Mouse (Mus musculus) neural tube, embryonic 13.5 days (tissue): ENCODE data around the gene Zfp423. TPM values are rescaled to one million over a fixed set of nuclear protein-coding genes. Genes with fewer than 3 reads are reported as not detected.
A peak's percentile ranks its signal among the peaks of the same experiment; 100 is the strongest.

Experiments used
- ATAC-seq: fragments of 200-750 bp; cut with Nextera tagmentation; 2 replicates; pipeline ENCODE4 v1.8.0; 2017; ENCODE audit warnings: low read depth, mild to moderate bottlenecking, moderate TSS enrichment, moderate library complexity
- H3K27ac ChIP-seq: fragments of 300-500 bp; sonication (generic); replicated peaks from 2 replicates; pipeline ENCODE4 v1.5.1; 2015; ENCODE audit warnings: moderate library complexity, mild to moderate bottlenecking, inconsistent platforms
- H3K27me3 ChIP-seq: fragments of 300-500 bp; sonication (generic); 2 replicates; pipeline ENCODE4 v1.6.1; 2015; ENCODE audit warnings: mild to moderate bottlenecking, inconsistent platforms
- H3K36me3 ChIP-seq: fragments of 300-500 bp; sonication (generic); 2 replicates; pipeline ENCODE4 v1.6.1; 2015; ENCODE audit warnings: mild to moderate bottlenecking, inconsistent platforms
- H3K4me1 ChIP-seq: fragments of 300-500 bp; sonication (generic); replicated peaks from 2 replicates; pipeline ENCODE4 v1.6.1; 2015; ENCODE audit warnings: inconsistent platforms
- H3K4me2 ChIP-seq: fragments of 300-500 bp; sonication (generic); 2 replicates; pipeline ENCODE4 v1.6.1; 2015; ENCODE audit warnings: inconsistent platforms, mild to moderate bottlenecking, moderate library complexity
- H3K4me3 ChIP-seq: fragments of 300-500 bp; sonication (generic); 2 replicates; pipeline ENCODE4 v1.5.1; 2015; ENCODE audit warnings: mild to moderate bottlenecking, inconsistent platforms
- H3K9ac ChIP-seq: fragments of 300-500 bp; sonication (generic); 2 replicates; pipeline ENCODE4 v1.6.1; 2015; ENCODE audit warnings: moderate library complexity, mild to moderate bottlenecking, inconsistent platforms
- H3K9me3 ChIP-seq: fragments of 300-500 bp; sonication (generic); 2 replicates; pipeline ENCODE4 v1.6.1; 2016; ENCODE audit warnings: inconsistent platforms
- WGBS: fragments of 180-500 bp; shearing (Covaris S2); methylation state at CpG from one replicate; pipeline ENCODE4 v1.1.7; 2015; 5-methylcytosine and 5-hydroxymethylcytosine counted together
- polyA plus RNA-seq: library from polyadenylated mRNA; unstranded; fragments of >200 nt; fragmentation: Nextera tagmentation; extraction: Ambion mirVana; gene quantifications from 2 replicates; pipeline ENCODE4 v1.2.1, GENCODE M21; 2015

Zfp423 gene
- polyA plus RNA-seq, 1 experiment from 2014 or later = 35.5 TPM

DNA sequence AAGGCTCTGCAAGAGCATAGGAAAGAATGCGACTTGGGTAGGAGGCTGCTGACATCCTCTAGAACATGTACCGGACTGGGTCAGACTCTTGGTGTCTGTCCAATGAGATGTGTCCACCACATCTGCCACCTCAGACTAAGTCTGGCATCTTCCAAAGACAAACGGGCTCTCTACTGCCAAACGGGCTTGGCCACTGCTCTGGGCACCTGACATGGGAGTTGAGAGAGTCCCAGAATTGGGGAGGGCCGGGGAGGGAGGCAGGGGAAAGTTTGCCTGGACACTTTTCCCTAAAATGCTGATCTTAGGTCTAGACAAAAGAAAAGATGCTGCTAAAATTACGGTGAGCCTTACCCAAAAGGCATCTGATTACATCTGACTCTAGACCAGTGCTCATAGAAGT is 36.5 kb downstream of the Zfp423 start:
- ATAC-seq = no peak
- Histone ChIP-seq H3K9ac (no peak overlapping the region), H3K27me3 (no peaks in the 10 kb centered on the region)

DNA sequence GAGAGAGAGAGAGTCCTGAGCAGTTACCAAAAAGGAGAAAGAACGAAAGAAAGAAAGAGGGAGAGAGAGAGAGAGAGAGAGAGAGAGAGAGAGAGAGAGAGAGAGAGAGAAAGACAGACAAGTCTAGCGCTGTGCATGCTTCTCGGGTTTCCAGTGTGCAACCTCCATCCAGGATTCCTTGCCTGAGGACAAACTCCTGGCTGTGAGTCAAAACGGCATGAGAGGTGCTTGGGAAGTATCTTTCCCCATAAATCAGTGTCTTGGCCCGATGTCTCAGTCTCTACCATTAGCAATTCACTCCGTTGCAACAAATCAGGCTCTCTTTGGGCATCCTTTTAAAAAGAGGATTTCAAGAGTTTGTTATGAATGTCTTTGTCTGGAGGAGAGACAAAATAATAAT is 36.9 kb downstream of the Zfp423 start:
- ATAC-seq = no peak
- no peak overlapping the region for H3K4me3 ChIP-seq
- peaks cover 62% of the 10 kb centered on the region for H3K4me1 ChIP-seq
- no peak overlapping the region for H3K4me2 ChIP-seq
- no peak overlapping the region; the same call in 1 of the 2 replicates for H3K27ac ChIP-seq
- no peaks in the 10 kb centered on the region for H3K27me3 ChIP-seq
- H3K9ac ChIP-seq = no peak overlapping the region
- no peaks in the 10 kb centered on the region for H3K36me3 ChIP-seq
- H3K9me3 ChIP-seq = no peaks in the 10 kb centered on the region
- WGBS = 34% methylated on average over 6 of the region's 6 CpGs

More for the DNA sequence above, 36.5 kb downstream of the Zfp423 start:
- Histone ChIP-seq H3K9me3 (no peaks in the 10 kb centered on the region), H3K4me3 (no peak overlapping the region), H3K4me2 (no peak overlapping the region), H3K27ac (no peak overlapping the region), H3K36me3 (no peaks in the 10 kb centered on the region), H3K4me1 (peaks cover 61% of the 10 kb centered on the region)
- WGBS = 77% methylated on average over 6 of the region's 6 CpGs

GRCm38 (mm10) chr8:87918004-87918403 is 41.4 kb downstream of the Zfp423 start:
- Histone ChIP-seq H3K9me3 (no peaks in the 10 kb centered on the region), H3K9ac (no peak overlapping the region), H3K4me2 (no peak overlapping the region), H3K4me1 (peaks cover 80% of the 10 kb centered on the region), H3K36me3 (no peaks in the 10 kb centered on the region), H3K27me3 (no peaks in the 10 kb centered on the region), H3K4me3 (no peak overlapping the region), H3K27ac (peak overlapping the region; percentile 30)
- 51% methylated on average over 5 of the region's 5 CpGs for WGBS
- ATAC-seq = peak; percentile 20

DNA sequence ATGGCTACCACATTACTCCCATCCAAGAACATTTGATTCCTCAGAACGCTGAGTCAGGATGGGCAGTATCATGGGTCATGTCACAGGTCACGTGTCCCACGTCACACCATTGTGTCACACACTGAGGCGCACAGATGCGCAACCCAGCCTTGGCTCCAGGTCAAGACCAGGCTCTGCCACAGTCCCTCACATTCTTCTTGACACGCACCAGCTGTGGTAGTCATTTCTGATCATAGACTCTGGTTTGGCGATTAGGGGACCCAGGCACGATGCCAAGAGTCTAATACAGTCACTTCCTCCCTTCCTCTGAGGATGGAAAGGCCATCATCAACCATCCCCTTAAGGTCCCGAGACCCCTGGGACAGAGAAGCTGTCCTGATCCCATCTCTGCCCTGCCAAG is 43.6 kb downstream of the Zfp423 start:
- H3K4me1 ChIP-seq = peaks cover 87% of the 10 kb centered on the region
- H3K27me3 ChIP-seq = no peaks in the 10 kb centered on the region
- no peaks in the 10 kb centered on the region for H3K9me3 ChIP-seq
- no peak overlapping the region for H3K4me3 ChIP-seq
- no peak for ATAC-seq
- H3K4me2 ChIP-seq = no peak overlapping the region
- 80% methylated on average over 9 of the region's 9 CpGs for WGBS
- no peak overlapping the region for H3K9ac ChIP-seq
- H3K36me3 ChIP-seq = no peaks in the 10 kb centered on the region
- H3K27ac ChIP-seq = no peak overlapping the region

DNA sequence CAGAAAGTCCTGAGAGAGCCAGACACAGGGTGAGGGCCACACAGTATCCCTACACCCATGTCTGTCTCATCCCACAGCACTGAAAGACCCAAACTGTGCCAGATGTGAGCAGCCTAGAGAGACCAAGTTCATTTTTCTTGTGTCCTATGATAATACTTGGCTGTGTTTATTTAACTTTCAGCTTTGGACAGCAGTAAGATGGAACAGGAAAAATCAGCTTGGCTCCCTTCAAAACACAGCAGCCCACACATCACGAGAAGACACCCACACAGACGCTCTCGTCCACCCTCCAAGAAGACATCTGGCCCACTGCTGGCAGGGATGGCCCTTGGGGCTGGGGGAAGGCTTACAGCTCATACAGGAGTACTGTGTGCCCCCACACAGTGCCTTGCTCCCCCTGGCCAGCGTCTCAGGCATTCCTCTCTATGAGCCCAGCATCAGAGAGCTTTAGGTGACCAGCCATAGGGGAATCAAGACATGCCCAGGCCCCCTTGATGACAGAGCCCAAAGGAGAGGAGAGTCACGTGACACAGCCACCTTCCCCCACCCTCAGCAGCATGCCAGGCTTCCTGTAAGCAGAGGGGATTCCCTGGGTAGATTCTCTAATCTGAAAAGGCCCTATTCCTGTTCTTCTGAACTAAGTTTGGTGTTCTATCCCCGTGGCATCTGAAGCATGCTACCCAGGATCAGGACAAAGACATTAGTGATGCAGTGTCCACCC is 45.0 kb downstream of the Zfp423 start:
- no peaks in the 10 kb centered on the region for H3K9me3 ChIP-seq
- peak overlapping the region; percentile 25; the same call in 1 of the 2 replicates for H3K27ac ChIP-seq
- H3K36me3 ChIP-seq = no peaks in the 10 kb centered on the region
- no peak overlapping the region for H3K4me3 ChIP-seq
- no peak overlapping the region for H3K4me2 ChIP-seq
- ATAC-seq = no peak
- H3K4me1 ChIP-seq = peaks cover 97% of the 10 kb centered on the region
- H3K27me3 ChIP-seq = no peaks in the 10 kb centered on the region
- no peak overlapping the region for H3K9ac ChIP-seq
- WGBS = 62% methylated on average over 6 of the region's 6 CpGs

DNA sequence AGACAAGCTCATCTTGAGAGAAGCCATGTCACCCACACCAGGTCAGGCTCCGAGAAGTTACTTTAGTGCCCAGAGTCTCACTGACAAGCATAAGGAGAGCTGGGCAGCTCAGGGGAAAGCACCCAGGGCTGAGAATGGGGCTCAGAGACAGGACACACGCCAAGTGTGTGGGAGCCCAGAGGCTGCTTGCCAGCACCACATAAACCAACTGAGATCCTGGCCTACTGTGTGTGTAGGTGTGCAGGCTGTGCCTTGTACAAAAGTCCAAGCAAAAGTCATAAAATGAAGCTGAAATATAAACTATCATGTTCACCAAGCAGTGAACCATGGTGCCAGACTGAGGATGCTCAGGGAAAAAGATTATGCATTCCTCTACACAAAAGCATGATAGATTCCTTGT is 50.5 kb downstream of the Zfp423 start:
- Histone ChIP-seq H3K9ac (no peak overlapping the region), H3K9me3 (no peaks in the 10 kb centered on the region), H3K4me3 (no peak overlapping the region), H3K4me2 (no peak overlapping the region), H3K27me3 (no peaks in the 10 kb centered on the region), H3K27ac (no peak overlapping the region), H3K4me1 (peaks cover 67% of the 10 kb centered on the region), H3K36me3 (no peaks in the 10 kb centered on the region)
- ATAC-seq = no peak
- WGBS = 85% methylated on average over 2 of the region's 2 CpGs

DNA sequence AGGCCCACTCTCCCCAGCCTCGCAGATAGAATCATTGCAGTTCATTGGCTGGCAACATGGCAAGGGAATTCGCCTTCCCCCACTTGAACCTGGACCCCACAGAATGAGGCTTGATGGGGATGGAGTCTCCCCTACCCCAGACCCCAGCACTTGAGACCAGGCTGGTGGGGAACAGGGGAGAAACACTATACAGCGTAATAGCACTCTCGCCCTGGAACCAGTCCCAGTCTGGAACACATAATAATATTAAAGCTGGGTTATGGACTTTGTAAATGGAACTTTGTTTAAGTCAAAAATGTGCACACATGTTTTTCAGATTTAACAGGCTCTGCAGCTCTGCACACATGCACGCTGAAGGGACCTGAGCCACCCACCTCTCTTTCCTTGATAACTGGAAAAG is 54.0 kb downstream of the Zfp423 start:
- Histone ChIP-seq H3K27me3 (no peaks in the 10 kb centered on the region), H3K9ac (no peak overlapping the region), H3K27ac (no peak overlapping the region), H3K4me2 (no peak overlapping the region), H3K36me3 (no peaks in the 10 kb centered on the region), H3K4me1 (peaks cover 39% of the 10 kb centered on the region), H3K4me3 (no peak overlapping the region), H3K9me3 (no peaks in the 10 kb centered on the region)
- 92% methylated on average over 5 of the region's 5 CpGs for whole genome bisulfite sequencing
- ATAC-seq = no peak

DNA sequence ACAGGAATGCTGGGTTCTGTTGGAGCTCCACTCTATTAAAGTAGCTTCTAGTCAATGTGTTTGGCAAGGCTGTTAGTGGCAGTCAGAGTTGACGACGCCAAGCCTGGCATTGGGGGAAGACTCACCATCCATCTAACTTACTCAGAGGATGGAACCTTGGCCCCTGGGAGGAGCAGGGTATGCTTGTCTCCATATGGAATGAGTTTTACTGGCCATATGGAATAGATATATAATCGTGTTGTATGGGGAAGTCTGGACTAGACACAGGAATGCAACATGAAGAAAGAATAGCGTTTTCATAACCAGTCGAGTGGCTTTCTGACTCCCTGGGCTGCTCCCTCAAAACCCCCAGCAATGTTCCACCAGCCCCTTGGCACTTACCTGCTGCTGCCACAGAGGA is 55.3 kb downstream of the Zfp423 start:
- Histone ChIP-seq H3K4me1 (peaks cover 30% of the 10 kb centered on the region), H3K9ac (no peak overlapping the region), H3K27ac (no peak overlapping the region), H3K27me3 (no peaks in the 10 kb centered on the region), H3K36me3 (no peaks in the 10 kb centered on the region), H3K4me3 (no peak overlapping the region), H3K4me2 (no peak overlapping the region), H3K9me3 (no peaks in the 10 kb centered on the region)
- 87% methylated on average over 5 of the region's 5 CpGs for WGBS
- no peak for ATAC-seq

GRCm38 (mm10) chr8:87895203-87896041 is 64.0 kb downstream of the Zfp423 start:
- no peaks in the 10 kb centered on the region for H3K36me3 ChIP-seq
- H3K4me2 ChIP-seq = no peak overlapping the region
- no peak overlapping the region for H3K9ac ChIP-seq
- 0 out of 2 replicates have a peak, but pooled peaks have one; percentile 21 for ATAC-seq
- WGBS = 54% methylated on average over 13 of the region's 13 CpGs
- no peaks in the 10 kb centered on the region for H3K27me3 ChIP-seq
- peaks cover 74% of the 10 kb centered on the region for H3K4me1 ChIP-seq
- no peaks in the 10 kb centered on the region for H3K9me3 ChIP-seq
- H3K4me3 ChIP-seq = no peak overlapping the region
- peak overlapping the region; percentile 52 for H3K27ac ChIP-seq

DNA sequence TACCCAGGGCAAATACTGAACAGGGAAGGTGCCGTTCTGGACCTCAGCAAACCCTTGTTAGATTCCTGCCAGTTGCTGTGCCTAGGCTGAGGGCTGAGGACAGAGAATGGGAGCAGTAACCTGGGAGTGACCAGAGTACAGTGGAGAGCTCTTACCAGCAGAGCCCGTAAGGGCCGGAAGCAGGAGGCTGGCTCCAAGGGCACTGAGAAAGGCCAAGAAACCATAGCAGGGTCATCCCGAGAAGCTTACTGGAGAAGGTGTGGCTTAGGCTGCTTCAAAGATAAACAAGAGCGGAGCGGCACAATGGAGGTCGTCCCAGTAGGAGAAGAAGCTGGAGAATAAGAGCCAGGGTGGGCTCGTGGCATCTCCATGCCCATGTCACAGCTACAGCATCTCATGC is 65.1 kb downstream of the Zfp423 start:
- Histone ChIP-seq H3K27ac (no peak overlapping the region), H3K4me3 (no peak overlapping the region), H3K4me2 (no peak overlapping the region), H3K4me1 (peaks cover 83% of the 10 kb centered on the region), H3K36me3 (no peaks in the 10 kb centered on the region), H3K9ac (0 out of 2 replicates have a peak overlapping the region, but pooled peaks have one; percentile 5), H3K9me3 (no peaks in the 10 kb centered on the region), H3K27me3 (no peaks in the 10 kb centered on the region)
- 55% methylated on average over 8 of the region's 8 CpGs for WGBS
- no peak for ATAC-seq

DNA sequence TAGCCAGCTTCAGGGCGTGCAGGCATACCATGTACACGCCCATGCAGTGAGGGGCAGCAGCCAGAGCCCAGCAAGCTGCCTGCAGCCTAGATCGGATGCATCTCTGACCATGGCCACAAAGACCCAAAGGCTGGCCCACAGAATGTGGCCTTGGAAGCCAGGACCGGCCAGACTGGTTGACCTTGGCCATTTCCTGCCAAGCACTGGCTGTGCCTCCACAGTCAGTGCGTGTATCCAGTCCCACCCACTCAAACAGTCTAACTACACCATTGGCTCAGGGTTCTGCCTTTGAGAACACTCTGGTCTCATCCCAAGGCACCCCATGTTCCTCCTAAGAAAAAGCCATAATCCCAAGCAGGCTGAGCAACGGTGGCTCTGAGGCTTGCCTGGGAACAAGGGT is 65.8 kb downstream of the Zfp423 start:
- ATAC-seq = no peak
- 0 out of 2 replicates have a peak overlapping the region, but pooled peaks have one; percentile 67 for H3K27ac ChIP-seq
- 60% methylated on average over 6 of the region's 6 CpGs for WGBS
- H3K4me3 ChIP-seq = no peak overlapping the region
- H3K36me3 ChIP-seq = no peaks in the 10 kb centered on the region
- H3K4me1 ChIP-seq = peaks cover 82% of the 10 kb centered on the region
- H3K9ac ChIP-seq = peak overlapping the region; percentile 18; the same call in 1 of the 2 replicates
- no peak overlapping the region for H3K4me2 ChIP-seq
- H3K27me3 ChIP-seq = no peaks in the 10 kb centered on the region
- no peaks in the 10 kb centered on the region for H3K9me3 ChIP-seq

GRCm38 (mm10) chr8:87892891-87893290 is 66.5 kb downstream of the Zfp423 start:
- peak overlapping the region; percentile 67; the same call in 1 of the 2 replicates for H3K27ac ChIP-seq
- no peak for ATAC-seq

More at GRCm38 (mm10) chr8:87892891-87893290, 66.5 kb downstream of the Zfp423 start:
- H3K4me2 ChIP-seq = no peak overlapping the region
- peaks cover 83% of the 10 kb centered on the region for H3K4me1 ChIP-seq
- WGBS = 71% methylated on average over 6 of the region's 6 CpGs
- 0 out of 2 replicates have a peak overlapping the region, but pooled peaks have one; percentile 18 for H3K9ac ChIP-seq
- no peaks in the 10 kb centered on the region for H3K27me3 ChIP-seq
- no peak overlapping the region for H3K4me3 ChIP-seq
- no peaks in the 10 kb centered on the region for H3K9me3 ChIP-seq
- H3K36me3 ChIP-seq = no peaks in the 10 kb centered on the region
